Mouse (Mus musculus) kidney, adult 2 months (tissue): Measurements from ENCODE around the gene Zfp607b.

ENCODE experiments used
- CTCF ChIP-seq: fragments of 200-500 bp; conservative IDR thresholded peaks from 2 replicates; pipeline ENCODE4 v1.5.1; 2011; ENCODE audit warnings: low read depth, mild to moderate bottlenecking, control low read depth, low read length, moderate library complexity, mixed read lengths; ENCODE audit not compliant: insufficient read depth, insufficient read length
- POLR2A ChIP-seq: fragments of 200-500 bp; IDR thresholded peaks from one replicate; pipeline ENCODE4 v1.6.1; 2011; ENCODE audit warnings: low read depth, low read length, control low read depth

DNA sequence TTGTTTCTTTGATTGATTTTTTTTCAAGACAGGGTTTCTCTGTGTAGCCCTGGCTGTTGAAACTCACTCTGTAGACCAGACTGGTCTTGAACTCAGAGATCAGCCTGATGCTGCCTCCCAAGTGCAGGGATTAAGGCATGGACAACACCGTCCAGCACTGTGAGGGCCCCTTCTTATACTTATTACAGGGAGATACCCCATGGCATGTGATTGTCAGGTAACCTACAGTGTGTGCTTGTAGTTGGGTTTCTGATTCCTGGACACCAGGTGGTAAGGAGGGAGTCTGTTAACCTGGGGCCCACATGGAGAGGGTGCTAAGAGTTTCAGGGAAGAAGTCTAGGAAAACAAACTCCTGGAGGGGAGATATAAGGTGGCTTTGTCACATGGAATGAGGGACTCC is 2.1 kb upstream of the Zfp607b start:
- TF ChIP-seq POLR2A: no peak
- TF ChIP-seq CTCF: no peak
